Mouse (Mus musculus) kidney, adult 2 months (tissue): Measurements from ENCODE around the gene Hacd4.

Experiments used
- CTCF ChIP-seq: fragments of 200-500 bp; conservative IDR thresholded peaks from 2 replicates; pipeline ENCODE4 v1.5.1; 2011; ENCODE audit warnings: low read depth, mild to moderate bottlenecking, control low read depth, low read length, moderate library complexity, mixed read lengths; ENCODE audit not compliant: insufficient read depth, insufficient read length
- POLR2A ChIP-seq: fragments of 200-500 bp; IDR thresholded peaks from one replicate; pipeline ENCODE4 v1.6.1; 2011; ENCODE audit warnings: low read depth, low read length, control low read depth

GRCm38 (mm10) chr4:88436593-88437165 lies 2.0 kb downstream of the Hacd4 start:
- no peak for TF ChIP-seq POLR2A
- no peak for TF ChIP-seq CTCF
